Mouse (Mus musculus) monocyte, adult 2 months (primary cell): ENCODE measurements around the gene Prmt3.

Experiments
- DNase-seq, 2 experiments: peaks; one replicate each; pipeline ENCODE4 v3.0.0; 2022; ENCODE audit warnings: low spot score in 2 of 2, low read depth in 1 of 2

The Prmt3 gene

DNA sequence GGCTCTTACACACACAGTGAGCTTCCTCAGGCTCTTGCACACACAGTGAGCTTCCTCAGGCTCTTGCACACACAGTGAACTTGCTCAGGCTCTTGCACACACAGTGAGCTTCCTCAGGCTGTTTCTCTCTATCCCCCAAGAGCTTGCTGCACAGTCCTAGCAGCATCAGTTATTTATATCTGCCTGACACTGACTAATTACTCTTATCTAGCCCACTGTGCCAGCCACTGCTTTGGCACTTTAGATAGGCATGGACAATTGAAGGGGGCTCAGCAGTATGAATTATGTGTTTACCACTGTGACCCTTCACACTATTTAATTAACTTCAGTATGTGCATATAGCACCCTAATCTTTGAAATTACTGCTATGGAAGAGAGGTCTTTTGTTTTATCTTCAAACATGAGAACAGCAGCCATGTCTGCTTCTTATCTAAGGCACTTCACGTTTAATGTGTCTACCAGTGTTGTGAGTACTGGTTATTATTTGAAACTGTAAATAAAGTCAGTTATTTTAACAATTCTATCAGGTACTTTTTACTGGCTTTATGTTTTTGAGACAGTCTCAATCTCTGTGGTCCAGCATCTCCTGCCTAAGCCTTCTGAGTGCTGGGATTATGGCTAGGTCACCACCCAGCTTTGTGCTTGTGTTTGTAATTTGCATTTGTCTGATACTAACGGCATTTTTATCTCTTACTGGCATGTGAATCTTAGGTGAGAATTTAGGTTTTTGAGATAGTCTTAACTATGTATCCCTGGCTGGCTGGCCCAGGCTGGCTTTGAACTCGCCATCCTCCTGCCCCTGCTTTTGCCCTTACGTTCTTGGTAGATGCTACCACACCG is 75.4 kb downstream of the Prmt3 start:
- no peak for DNase-seq

DNA sequence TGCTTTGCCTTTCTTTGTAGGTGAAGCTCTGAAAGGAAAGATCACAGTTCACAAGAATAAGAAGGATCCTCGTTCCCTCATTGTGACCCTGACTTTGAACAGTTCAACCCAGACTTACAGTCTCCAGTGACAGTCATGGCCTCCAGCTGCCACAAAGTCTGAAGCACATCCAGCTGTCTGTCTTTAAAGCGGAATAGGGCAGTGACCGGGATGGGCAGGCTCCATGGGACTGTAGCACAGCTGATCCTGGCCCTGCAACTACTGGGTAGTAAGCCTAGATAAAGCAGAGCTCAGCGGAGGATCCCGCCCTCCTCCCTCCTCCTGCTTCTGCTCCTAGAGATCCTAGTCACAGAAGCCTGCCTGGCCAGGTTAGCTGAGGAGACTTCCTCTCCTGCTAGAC is 79.2 kb downstream of the Prmt3 start:
- no peak for DNase-seq

DNA sequence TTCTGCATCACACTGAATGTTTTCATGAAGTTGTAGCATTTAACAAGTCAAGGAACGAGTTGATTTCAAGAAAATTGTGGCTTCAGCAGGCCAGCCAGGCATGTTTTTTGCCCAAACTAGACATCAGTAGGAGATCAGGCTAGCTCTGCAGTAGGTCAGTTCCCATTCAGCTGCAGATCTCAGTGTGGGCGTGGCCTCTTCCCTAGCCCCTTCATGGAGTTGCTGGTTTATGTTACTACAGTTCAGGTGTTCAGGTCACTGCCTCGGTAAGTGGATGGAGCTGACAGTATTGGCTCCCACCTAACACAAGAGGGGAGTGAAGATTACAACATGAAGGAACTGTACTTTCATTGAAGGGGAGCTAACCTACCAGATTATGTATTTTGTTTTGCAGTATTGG is 80.1 kb downstream of the Prmt3 start:
- DNase-seq = no peak

DNA sequence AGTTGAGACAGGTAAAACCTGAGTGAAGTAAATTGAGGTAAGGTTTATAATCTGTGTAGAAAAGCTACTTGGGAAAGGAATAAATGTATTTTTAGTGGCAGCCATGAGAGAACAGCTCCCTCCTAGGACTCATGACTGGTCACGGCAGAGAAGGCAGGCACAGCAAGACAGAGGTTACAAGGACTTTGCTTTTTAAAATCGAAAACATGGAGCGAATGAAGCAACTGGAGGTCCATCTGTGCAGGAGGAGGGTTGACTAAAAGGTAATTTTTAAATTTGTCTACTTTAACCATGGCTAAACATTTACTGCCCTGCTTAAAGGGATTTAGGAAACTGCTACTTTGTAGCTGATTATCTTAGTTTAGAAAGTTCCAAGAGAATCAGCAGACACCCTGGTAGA is 81.7 kb downstream of the Prmt3 start:
- no peak for DNase-seq

DNA sequence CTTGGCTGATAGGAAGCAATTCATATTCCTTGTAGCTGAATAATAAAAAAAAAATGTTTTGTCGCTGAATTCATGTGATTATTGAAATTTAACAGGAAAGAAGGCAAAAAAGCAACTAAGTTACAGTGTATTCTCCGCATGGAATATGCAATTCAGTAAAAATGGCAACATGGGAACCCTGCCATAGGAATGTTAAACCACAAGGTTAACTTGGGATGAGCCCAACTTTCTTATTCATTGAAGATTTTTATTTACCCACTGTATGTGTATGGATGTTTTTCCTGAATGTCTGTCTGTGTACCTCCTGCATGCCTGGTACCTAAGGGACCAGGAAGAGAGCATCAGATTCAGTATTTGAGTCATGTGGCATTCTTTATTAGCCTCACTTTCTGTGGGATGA is 83.0 kb downstream of the Prmt3 start:
- DNase-seq = no peak

DNA sequence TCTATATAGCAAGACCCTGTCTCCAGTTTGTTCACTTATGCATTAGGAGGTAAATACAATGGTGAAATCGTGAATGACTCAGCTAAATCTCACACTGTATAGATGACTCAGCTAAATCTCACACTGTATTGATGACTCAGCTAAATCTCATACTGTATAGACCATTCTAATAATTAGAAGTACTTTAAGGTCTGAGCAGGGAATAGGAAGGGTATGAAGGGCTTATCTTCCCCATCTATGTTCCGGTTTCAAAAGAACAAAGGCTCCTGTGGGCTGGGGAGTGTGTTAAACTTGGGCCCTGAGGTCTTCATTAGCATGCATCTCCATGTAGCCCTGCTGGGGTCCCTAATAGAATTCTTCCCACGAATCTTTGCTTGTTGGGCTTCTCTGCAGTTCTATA is 85.6 kb downstream of the Prmt3 start:
- no peak for DNase-seq

DNA sequence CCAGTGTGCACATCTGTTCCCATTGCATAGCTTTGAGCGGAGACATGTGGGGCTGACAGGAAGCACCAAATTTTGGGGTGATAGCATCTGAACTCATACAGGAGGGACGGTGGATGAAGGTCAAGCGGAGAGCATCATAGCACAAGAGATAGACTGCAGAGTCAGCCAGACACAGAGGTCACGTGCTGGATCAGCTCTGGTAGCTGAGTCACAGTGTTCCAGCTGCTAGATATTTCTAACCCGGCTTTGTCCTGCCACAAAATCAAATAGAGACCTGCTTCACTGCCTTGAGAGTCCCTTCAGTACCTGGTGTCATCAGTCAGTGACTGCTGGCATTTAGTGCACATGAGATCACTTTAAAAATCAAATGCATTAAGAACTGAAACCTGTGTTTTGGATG is 91.5 kb downstream of the Prmt3 start:
- no peak for DNase-seq

DNA sequence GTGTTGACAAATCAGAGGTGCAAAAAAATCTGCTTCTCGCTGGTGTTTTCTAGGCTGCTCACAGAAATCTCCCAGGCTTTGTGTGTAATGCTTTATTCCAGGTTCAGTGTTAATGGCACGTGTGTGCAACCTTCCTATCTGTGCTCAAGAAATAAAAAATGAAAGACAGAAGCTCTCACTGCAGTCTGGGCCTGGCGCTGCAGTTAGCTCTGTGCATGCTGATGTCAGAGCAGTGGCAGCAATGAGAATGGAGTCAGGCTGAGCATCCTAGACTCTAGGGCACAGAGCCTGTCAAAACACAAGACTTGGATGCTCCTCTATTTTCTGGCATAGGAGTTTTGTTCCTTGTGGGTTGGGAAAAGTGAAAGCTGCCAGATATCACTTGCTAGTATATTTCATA is 92.1 kb downstream of the Prmt3 start:
- DNase-seq = no peak

GRCm38 (mm10) chr7:49877307-49877706 is 99.2 kb downstream of the Prmt3 start:
- no peak for DNase-seq

- DNase-seq = no peak
Observed at GRCm38 (mm10) chr7:49879051-49879450, 100.9 kb downstream of the Prmt3 start.

GRCm38 (mm10) chr7:49879998-49880707 is 102.0 kb downstream of the Prmt3 start:
- DNase-seq = no peak

DNA sequence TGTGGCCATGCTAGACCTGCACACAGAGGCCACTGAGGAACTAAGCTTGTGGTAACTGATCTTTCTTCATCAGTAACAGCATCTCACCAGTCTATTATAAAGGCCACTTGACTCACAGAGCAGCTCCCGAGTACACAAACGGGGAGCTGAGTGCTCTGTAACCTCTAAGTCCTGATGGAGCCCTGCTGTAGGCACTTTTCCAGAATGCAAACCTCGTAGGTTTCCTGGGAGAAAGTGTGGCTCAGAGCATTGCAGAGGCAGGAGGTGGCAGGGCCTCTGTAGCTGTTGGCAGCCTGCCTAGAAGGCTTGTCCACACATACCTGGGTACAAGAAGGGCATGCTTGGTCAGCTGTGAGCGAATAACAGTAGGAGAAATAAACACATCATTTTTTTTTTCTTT is 104.1 kb downstream of the Prmt3 start:
- DNase-seq = no peak

GRCm38 (mm10) chr7:49882694-49883389 is 104.7 kb downstream of the Prmt3 start:
- DNase-seq = no peak

DNA sequence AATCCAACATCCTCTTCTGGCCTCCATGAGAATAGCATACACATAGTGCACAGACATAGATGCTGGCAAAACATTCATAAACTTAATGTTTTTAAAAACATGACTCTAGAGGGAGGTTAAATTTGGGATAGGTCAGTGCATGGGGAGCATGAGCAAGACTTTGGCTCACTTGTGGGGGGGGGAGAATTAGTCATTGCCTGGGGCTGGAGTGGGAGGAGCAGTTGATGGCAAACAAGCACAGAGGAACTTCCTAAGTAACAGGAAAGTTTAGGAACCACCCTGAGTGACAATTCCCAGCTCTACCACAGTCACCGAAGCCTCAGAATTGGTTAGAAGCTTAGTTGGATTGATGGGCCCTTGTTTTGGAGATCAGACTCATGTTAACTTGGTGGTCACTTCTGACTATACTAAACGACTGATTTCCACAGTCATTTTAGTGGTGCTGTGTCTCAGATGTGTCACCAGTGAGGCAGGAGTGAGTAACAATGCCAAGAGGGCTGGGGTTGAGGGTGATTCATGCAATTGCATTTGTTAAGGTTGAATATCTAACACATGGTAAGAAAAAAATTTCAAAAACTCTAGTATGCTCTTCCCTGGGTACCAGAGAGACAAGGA is 109.7 kb downstream of the Prmt3 start:
- no peak for DNase-seq

DNA sequence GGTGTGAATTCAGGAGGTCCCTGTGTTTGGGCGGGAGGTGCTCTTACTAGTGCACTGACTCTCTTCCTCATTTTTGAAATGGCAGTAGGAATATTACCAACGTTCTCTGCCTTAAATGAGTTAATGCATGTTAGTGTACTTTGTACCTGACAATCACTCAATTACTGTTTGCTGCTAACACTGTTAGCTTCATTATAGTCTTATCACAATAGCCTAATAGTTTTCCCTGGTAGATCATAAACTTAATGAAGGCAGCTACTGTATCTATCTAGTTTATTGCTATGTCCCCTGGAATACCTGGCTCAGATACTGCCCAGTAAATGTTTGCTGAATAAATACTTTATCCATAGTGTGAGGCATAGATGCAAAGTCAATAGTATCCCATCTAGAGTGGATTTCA is 116.6 kb downstream of the Prmt3 start:
- DNase-seq = no peak

- DNase-seq = no peak
Observed at GRCm38 (mm10) chr7:49895296-49895695, 117.2 kb downstream of the Prmt3 start.

DNA sequence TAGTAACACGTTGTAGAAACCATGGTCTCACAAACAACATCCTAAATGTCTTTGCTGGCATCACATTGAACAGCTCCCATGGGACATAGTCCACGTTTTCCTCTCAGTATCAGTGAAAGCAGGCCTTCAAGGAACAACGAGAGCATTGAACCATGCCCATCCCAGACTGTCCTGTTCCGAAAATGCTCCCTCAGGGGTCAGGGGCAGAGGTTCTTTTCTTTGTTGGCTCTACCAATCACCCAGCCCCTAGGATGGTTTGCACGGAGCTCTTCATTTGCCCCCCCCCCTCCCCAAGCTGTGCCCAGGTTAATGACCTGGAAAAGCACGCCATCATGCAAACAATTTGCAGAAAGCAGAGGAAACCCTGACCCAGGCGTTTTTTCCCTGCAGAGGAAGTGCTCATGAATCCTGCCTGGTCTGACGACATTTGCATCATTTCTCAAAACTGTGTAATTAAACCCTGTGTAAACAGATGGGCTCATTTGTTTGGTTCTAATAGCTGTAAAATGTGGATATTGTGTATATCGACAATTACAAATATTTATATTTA is 123.9 kb downstream of the Prmt3 start:
- no peak for DNase-seq

- no peak for DNase-seq
Observed at GRCm38 (mm10) chr7:49907191-49908171, 129.3 kb downstream of the Prmt3 start.
